Mouse (Mus musculus): ENCODE data around the gene Tectb. TPM values are rescaled to one million over a fixed set of nuclear protein-coding genes. Genes with fewer than 3 reads are reported as not detected.

Gene Tectb
- total and polyA plus RNA-seq, 3 experiments: not detected

- TF ChIP-seq NRF1 (IDR thresholded peaks at IDR 0.05; ENCODE audit: insufficient read depth, low read depth, low read length, poor library complexity, severe bottlenecking) (no peak), MAFK (IDR thresholded peaks at IDR 0.05; ENCODE audit: borderline replicate concordance, low read depth, low read length) (no peak), USF1 (IDR thresholded peaks at IDR 0.05; ENCODE audit: low read depth, low read length) (no peak), EP300 (IDR thresholded peaks at IDR 0.05; ENCODE audit: low read depth in 1 of 2, low read length in 2 of 2) (peak; percentile 71 to 79), POLR2AphosphoS5 (IDR thresholded peaks at IDR 0.05; ENCODE audit: borderline replicate concordance, low read depth, low read length) (no peak)
These were observed 16.4 kb upstream of the Tectb start (continued) for GRCm38 (mm10) chr19:55164162-55164561.

- H3K9me3 ChIP-seq (replicated peaks; ENCODE audit: insufficient read depth, low read length): no peaks in the 10 kb centered on the region
- H3K79me2 ChIP-seq (ENCODE audit: control insufficient read depth, insufficient read depth, low read length, poor library complexity): no peaks in the 10 kb centered on the region
- no peaks in the 10 kb centered on the region for H3K27me3 ChIP-seq (ENCODE audit: control insufficient read depth in 1 of 2, insufficient read depth in 2 of 2, low read length in 2 of 2)
- TF ChIP-seq MAZ (IDR thresholded peaks at IDR 0.05; ENCODE audit: low read depth, low read length) (no peak), TCF12 (IDR thresholded peaks at IDR 0.05; ENCODE audit: low read depth, low read length) (peak; percentile 33; the same call in 1 of the 2 replicates), GATA1 (IDR thresholded peaks at IDR 0.05; ENCODE audit: low read depth, low read length) (peak; percentile 67), RCOR1 (IDR thresholded peaks at IDR 0.05; ENCODE audit: low read depth, low read length) (no peak), RAD21 (IDR thresholded peaks at IDR 0.05; ENCODE audit: low read depth, low read length) (no peak), TBP (IDR thresholded peaks at IDR 0.05; ENCODE audit: low read depth, low read length) (no peak), EP300 (IDR thresholded peaks at IDR 0.05; ENCODE audit: low read depth in 1 of 2, low read length in 2 of 2) (peak; percentile 58 to 69), ETS1 (IDR thresholded peaks at IDR 0.05; ENCODE audit: low read depth, low read length) (peak; percentile 62), CTCF (IDR thresholded peaks at IDR 0.05 in 2 of 3, conservative IDR thresholded peaks at IDR 0.05 in 1 of 3; ENCODE audit: control insufficient read depth in 1 of 3, insufficient read depth in 1 of 3, low read depth in 2 of 3, low read length in 3 of 3, poor library complexity in 1 of 3, severe bottlenecking in 1 of 3) (no peak), MYC (IDR thresholded peaks at IDR 0.05; ENCODE audit: low read depth, low read length) (no peak), ZKSCAN1 (IDR thresholded peaks at IDR 0.05; ENCODE audit: low read depth, low read length) (no peak)
- H3K27ac ChIP-seq (ENCODE audit: control insufficient read depth, low read depth, low read length): no peak overlapping the region
- H3K4me1 ChIP-seq (ENCODE audit: control insufficient read depth in 1 of 2, insufficient read depth in 2 of 2, low read length in 2 of 2): peaks cover 11 to 19% of the 10 kb centered on the region in 2 experiments
- peak; percentile 58 for DNase-seq (ENCODE audit: low read depth, low spot score)
- no peak overlapping the region for H3K9ac ChIP-seq (ENCODE audit: control insufficient read depth, low read depth, low read length, poor library complexity, severe bottlenecking)
- H3K36me3 ChIP-seq (ENCODE audit: control insufficient read depth in 1 of 2, insufficient read depth in 2 of 2, low read length in 2 of 2): peaks cover 0 to 7% of the 10 kb centered on the region in 2 experiments; a peak in 2 of 4 replicates
- H3K4me3 ChIP-seq (ENCODE audit: control insufficient read depth in 1 of 2, insufficient read depth in 1 of 2, low read depth in 2 of 2, low read length in 2 of 2): no peak overlapping the region
These were observed 15.2 kb upstream of the Tectb start for GRCm38 (mm10) chr19:55165183-55165865.

GRCm38 (mm10) chr19:55165954-55166353 is 14.6 kb upstream of the Tectb start:
- H3K36me3 ChIP-seq (ENCODE audit: control insufficient read depth in 1 of 2, insufficient read depth in 2 of 2, low read length in 2 of 2): peaks cover 0 to 7% of the 10 kb centered on the region in 2 experiments; a peak in 2 of 4 replicates
- no peak overlapping the region for H3K9ac ChIP-seq (ENCODE audit: control insufficient read depth, low read depth, low read length, poor library complexity, severe bottlenecking)
- H3K27me3 ChIP-seq (ENCODE audit: control insufficient read depth in 1 of 2, insufficient read depth in 2 of 2, low read length in 2 of 2): no peaks in the 10 kb centered on the region
- H3K9me3 ChIP-seq (replicated peaks; ENCODE audit: insufficient read depth, low read length): no peaks in the 10 kb centered on the region
- no peaks in the 10 kb centered on the region for H3K79me2 ChIP-seq (ENCODE audit: control insufficient read depth, insufficient read depth, low read length, poor library complexity)
- TF ChIP-seq MAZ (IDR thresholded peaks at IDR 0.05; ENCODE audit: low read depth, low read length) (no peak), TBP (IDR thresholded peaks at IDR 0.05; ENCODE audit: low read depth, low read length) (no peak), CHD1 (IDR thresholded peaks at IDR 0.05; ENCODE audit: low read depth, low read length) (no peak), EP300 (IDR thresholded peaks at IDR 0.05; ENCODE audit: low read depth in 1 of 2, low read length in 2 of 2) (no peak), NRF1 (IDR thresholded peaks at IDR 0.05; ENCODE audit: insufficient read depth, low read depth, low read length, poor library complexity, severe bottlenecking) (no peak), POLR2A (IDR thresholded peaks at IDR 0.05; ENCODE audit: control insufficient read depth in 1 of 2, insufficient read depth in 1 of 2, low read depth in 1 of 2, low read length in 2 of 2, poor library complexity in 1 of 2) (no peak), MEF2A (IDR thresholded peaks at IDR 0.05; ENCODE audit: extremely low read depth, insufficient replicate concordance, low read depth, low read length, poor library complexity, severe bottlenecking) (no peak), NELFE (IDR thresholded peaks at IDR 0.05; ENCODE audit: low read depth, low read length) (no peak), ZMIZ1 (IDR thresholded peaks at IDR 0.05; ENCODE audit: low read depth, low read length) (no peak)
- H3K4me1 ChIP-seq (ENCODE audit: control insufficient read depth in 1 of 2, insufficient read depth in 2 of 2, low read length in 2 of 2): peaks cover 11 to 19% of the 10 kb centered on the region in 2 experiments
- H3K27ac ChIP-seq (ENCODE audit: control insufficient read depth, low read depth, low read length): no peak overlapping the region
- H3K4me3 ChIP-seq (ENCODE audit: control insufficient read depth in 1 of 2, insufficient read depth in 1 of 2, low read depth in 2 of 2, low read length in 2 of 2): no peak overlapping the region
- DNase-seq (ENCODE audit: low read depth, low spot score): peak; percentile 8

Data from MEL (cell line).